Mouse (Mus musculus) kidney, postnatal 36 days (tissue): Measurements from ENCODE around the gene Aimp2.

ENCODE experiments used
- DNase-seq, 2 experiments: peaks; one replicate each; pipeline ENCODE4 v3.0.0; 2021 to 2022; ENCODE audit warnings: mixed read lengths in 2 of 2

Gene Aimp2

DNA sequence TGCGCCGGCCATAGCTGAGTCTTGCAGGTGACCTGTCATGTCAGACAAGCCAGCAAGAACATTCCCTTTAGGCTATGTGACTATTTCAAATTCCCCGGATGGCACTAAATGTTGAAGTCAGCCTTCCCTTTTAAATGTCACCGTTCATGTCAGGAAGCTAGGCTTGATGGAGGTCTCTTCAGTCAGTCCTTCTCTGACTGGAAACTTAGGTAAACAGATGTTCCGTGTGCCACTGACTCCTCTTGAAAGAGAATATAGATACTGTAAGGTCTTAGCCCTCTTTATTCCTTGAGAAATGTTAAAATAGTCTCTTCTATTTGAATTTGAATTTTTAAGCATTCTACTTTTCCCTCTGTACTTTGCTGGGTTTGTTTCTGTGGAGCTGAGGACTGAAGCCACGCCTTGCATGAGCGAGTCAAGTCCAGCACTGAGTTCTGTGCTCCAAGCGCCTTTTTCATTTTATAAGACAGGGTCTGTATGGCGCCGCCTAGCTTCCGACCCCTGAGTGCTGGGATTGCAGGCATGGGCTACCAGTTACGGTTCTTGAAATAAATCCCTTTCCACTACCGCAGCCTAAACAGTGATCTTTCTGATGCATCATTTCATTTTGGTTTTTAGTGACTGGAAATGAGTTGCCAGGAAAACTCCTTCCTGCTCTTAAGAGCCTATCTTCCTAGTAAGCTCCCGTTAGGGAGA lies 11.9 kb downstream of the Aimp2 start, which contains the start of gene Ankrd61:
Gene Ankrd61 (minus strand): TSS at position 51 of the 696 bp plus-strand sequence.
- no peak for DNase-seq

DNA sequence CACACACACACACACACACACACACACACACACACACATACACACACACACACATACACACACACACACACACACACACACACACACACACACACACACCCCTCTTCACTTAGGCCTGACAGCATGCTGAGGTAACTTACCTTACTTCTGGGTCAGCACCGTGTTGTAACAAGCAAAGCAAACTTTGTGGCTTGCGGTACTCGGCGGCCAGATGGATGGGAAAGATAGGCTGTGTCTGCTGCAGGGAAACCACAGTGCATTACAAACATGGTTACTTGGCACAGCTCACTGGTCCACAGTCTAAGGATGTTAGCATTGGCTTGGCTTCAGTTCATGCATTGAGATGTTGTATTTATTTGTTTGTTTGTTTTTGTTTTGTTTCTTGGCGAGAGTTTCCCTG lies 16.3 kb downstream of the Aimp2 start:
- peak in 1 of 2 experiments; percentile 4 for DNase-seq

DNA sequence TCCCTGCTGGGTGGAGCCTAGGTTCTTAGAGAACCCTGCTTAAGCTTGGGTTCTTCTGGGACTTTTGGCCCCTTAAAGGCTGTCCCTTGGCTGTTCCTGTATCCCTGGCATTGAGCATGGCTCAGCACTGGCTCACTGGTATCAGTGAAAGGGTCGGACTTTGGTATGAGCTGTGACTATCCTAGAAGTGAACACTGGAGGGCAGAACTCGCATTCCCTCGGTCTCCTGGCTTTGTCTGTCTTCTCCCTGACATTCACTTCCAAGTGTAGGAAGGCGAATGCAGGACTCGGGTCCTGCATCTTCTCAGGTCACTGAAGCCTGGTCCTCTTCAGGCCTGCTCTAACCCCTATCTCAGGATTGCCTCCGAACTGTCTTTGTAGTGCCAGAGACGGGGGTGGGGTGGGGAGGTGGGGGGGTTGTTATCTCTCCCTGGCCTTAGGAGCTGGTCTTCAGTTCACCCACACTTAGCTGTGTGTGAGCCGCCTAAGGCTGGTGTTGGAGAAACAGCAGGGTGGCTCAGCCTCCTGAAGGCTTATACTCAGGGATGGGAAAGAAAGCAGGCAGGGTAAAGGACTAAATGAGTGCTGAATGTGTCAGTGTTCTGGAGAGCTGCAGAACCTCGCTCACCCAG lies 17.3 kb downstream of the Aimp2 start:
- no peak for DNase-seq

DNA sequence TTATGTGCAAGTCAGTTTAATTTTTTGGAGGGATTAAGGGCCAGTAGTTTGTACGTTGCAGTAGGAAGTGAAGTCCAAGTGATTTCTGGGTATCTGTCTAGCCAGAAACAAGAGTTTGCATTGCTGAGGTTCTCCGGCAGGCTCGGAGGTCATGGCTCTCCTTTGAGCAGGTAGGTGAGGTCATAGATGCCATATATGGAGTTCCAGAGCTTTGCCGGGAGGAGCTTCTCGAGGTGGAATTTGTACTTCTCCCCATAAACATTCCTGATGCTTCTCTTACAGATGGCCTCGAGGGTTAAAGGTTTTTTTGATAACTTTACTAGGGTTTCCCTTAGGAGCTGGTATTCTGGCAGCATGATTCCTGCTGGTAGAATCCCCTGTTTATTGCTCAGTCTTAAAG lies 18.9 kb downstream of the Aimp2 start:
- no peak for DNase-seq

DNA sequence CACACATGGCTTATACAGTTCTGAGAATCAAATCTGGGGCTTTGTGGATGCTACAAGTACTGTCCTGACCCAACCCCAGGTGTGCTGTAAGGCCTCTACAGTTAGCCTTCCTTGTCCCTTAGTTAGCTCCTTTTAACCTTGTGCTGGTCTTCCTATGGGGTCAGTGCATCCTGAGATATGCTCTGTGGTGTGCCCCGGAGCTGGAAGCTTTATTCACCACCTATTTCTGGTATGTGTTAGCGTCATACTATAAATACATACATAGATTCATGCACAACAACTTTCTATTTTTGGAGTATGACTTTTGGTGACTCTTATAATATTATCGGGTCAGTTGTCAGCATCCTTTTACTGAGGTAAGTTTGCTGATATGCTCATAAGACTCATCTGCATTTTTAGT lies 24.4 kb downstream of the Aimp2 start:
- no peak for DNase-seq

DNA sequence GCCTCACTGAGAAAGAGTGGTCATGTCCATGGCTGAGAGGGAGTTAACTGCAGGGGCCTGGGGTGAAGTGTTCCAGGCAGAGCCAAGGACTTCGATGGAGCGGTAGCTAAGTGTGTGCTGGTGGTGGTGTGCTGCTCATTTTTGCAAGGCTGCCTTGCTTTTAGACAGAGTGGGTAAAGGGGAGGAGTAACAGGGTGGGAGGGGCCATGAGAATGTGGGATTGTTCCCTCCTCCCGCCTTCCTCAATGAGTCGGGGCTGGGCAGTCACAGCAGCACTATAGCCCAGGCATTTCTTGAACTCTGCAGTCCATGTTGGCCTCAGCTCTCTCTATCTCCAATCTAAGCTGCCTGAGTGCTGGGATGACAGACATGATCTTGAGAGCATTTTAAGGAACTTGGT lies 35.1 kb downstream of the Aimp2 start:
- DNase-seq, result no peak

DNA sequence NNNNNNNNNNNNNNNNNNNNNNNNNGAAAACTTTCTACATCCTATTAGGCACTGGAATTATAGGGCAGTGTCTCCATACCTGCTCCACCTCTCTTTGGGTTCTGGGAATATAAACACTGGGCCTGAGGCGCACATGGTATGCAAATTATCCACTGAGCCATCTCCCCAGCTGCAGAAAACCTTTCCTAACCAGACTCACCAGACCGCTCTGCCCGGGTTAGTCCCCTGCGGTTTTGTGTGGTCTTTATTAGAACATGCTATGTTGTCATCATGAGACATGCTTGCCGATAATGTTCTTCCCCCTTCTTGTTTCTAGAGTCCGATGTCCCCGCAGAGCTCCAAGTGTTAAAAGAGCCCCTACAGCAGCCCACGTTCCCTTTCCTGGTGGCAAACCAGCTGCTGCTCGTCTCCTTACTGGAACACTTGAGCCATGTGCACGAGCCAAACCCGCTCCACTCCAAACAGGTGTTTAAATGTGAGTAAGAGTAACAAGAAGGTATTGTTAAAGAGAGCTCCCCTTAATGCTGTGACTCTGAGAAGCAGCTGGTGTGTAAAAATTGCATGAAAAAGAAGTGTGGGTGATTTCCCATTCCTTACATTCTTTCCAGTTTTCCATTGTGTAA lies 38.0 kb downstream of the Aimp2 start:
- no peak for DNase-seq
